Mouse (Mus musculus) lung, adult 2 months (tissue): ENCODE measurements around the gene Gm34653.

Source experiments
- CTCF ChIP-seq: fragments of 200-500 bp; IDR thresholded peaks from 2 replicates; pipeline ENCODE4 v1.5.1; 2011; ENCODE audit warnings: mild to moderate bottlenecking, low read length, control low read depth; ENCODE audit not compliant: insufficient read depth
- POLR2A ChIP-seq: fragments of 200-500 bp; IDR thresholded peaks from 2 replicates; pipeline ENCODE4 v1.6.1; 2011; ENCODE audit warnings: low read depth, mild to moderate bottlenecking, control low read depth, low read length, borderline replicate concordance; ENCODE audit errors: extremely low read depth

DNA sequence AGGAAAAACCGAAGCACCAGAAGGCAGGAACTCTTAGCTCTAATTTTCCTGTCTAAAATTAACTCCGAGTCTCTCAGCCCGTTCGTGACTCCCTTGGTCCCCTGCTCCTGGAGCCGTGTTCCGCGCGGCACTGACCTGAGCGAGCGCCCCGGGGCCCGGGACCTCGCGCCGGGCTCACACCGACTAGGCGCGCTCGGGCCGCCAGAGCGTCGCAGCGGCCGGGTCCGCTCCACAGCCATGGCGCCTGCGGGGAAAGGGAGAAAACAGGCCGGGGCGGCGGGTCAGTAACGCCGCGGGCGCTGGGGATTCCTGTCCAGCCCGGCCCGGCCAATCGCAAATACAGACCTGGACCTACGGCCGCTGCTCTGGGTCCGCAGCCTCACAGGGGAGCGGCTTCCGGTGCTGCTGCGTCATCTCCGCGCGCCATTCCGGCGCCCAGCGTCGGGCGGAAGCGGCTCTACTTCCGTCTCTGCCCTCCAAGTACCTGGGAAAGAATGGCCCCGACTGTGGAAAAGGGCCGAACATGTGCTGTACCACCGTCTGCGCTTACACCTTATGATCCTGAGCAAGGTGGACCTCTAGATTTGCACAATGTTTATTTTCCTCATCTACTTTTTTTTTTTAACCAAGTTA, 6.9 kb upstream of the Gm34653 start, which contains the start of gene Fbxw2:
- peak; percentile 76; the same call in 1 of the 2 replicates for TF ChIP-seq POLR2A
- TF ChIP-seq CTCF: no peak
